Mouse (Mus musculus): Measurements from ENCODE around the gene Foxj1.

The Foxj1 gene

DNA sequence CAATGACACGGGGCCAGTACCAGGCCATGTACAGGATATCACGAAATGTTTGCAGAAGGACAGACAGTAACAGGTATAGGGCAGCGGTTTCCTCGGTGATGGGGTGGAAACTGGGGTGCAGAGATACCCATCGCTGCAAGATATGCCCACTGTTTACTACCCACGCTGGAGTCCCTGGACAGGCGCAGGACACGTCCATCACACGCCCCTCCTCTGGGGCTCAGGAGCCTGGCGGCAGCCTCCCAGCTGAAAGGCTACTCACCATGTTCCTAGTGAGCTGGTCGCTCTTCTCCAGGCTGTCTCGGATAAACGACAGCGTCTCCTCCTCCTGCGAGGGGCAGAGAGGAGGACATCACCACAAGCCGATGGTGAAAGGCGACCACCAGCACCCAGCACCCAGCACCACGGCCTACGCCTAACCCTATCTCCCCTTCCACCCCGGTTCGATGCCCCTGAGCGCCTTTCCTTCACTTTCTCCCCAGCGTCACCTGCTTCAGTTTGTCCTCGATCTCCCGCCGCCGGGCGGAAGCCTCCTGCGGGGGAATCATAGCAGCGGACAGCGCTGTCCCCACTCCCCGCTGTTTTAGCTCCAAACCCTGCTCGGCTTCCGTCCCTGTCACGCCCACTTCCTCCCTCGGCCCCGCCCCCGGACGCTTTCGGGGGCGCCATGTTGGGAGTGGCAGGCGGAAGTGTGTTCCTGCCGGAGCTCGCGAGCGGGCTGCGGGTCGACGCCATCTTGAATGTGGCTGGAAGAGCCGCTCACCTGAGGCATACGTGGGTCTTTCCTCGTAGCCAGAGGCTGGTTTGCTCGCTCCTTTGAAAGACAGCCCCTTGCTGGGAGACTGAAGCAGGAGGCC lies 28.8 kb downstream of the Foxj1 start:
- DNase-seq (ENCODE audit: low spot score in 2 of 2), result peak; percentile 67 to 87

DNA sequence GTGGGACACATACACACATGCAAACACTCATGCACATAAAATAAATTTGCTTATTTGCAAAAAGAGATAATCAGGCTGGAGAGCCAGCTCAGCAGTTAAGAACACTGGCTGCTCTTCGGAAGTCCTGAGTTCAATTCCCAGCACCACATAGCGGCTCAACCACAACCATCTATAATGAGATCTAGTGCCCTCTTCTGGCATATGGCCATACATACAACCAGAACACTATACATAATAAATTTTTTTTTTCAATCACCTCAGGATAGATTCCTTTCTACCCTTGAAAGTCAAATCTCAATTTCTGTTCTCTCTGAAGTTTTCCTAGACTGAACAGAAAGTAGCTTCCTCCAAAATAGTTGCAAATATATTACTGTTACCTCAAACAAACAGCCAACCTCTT lies 29.8 kb downstream of the Foxj1 start:
- no peak for DNase-seq (ENCODE audit: low spot score in 2 of 2)

DNA sequence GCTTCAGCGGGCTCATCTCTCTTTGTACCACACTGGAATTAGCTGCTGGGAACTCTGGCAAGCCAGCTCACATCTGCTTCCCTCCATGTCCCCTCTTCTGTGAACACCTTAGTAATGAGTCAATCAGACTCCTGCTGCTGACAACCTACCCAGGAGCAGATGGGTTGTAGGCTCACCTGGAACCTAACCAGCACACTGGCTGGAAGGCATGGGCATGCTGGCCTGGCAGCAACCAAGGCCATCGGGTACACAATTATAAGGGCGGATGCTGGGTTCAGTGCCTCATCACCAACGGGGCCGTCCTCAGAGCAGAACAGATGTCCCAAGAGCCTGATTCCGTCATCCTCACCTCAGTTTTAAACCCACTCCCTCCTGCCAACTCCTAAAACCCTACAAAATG lies 36.6 kb downstream of the Foxj1 start:
- no peak for DNase-seq (ENCODE audit: low spot score in 2 of 2)

DNA sequence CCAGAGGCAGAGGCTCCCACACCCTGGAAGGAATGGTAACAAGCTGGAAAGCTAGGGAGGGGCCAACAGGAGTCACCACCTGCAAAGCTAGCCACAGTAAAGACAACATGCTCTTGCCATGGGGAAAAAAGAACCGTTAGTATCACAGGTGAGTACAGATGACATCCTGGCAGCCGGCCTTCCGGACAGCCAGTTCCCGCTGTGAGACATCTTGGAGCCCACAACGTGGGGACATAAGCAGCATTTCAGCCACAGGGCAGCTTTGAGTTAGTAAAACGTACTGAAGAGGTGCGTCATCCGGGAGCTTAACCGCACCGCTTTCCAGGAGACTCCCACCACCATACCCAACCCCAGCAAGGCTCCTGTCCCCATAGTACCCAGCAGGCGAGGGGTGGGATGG lies 37.0 kb downstream of the Foxj1 start:
- DNase-seq (ENCODE audit: low spot score in 2 of 2), result no peak

DNA sequence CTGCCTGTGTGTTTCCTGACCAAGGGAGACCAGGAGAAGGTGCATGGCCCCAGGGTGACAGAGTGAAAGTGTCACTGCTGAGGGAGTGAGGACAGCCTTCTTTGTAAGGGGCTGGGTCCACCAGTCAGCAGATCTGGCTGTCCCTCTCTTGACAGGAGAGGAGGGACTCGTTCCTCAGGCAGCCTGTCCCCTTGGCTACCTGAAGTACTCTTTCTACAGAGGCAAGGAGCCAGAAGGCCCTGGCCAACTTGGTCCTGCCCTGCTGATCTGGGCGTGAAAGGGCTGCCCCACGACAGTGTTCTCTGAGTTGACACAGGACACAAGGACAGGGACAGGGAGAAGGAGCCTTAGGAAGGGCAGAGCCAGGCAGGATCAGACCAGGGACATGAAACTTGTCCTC lies 38.2 kb downstream of the Foxj1 start:
- DNase-seq (ENCODE audit: low spot score in 2 of 2), result no peak

DNA sequence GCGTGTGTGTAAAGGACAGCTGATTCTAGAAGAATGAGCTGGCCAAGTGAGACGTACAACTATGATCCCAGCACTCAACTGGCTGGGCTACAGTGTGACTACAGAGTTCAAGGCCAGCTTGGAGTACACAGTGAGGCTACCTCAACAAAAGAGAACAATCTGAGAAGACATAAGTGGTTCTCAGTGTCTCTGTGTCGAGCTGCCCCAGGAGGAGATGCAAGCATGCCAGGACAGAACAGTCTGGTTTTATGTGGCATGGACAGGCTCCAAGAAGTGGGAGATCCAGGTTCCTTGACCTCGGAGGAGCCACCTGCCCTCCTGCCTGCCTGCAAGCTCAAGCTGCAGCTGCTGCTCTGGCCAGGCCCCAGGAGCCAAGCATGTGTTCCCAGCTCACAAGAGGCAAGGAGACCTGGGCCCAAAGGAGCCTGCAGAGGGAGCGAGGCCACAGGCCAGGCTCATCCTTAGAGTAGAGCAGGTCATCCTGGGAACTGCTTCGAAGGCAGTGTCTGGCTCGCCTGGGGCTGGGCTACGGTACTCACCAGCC lies 38.9 kb downstream of the Foxj1 start:
- DNase-seq (ENCODE audit: low spot score in 2 of 2), result no peak

DNA sequence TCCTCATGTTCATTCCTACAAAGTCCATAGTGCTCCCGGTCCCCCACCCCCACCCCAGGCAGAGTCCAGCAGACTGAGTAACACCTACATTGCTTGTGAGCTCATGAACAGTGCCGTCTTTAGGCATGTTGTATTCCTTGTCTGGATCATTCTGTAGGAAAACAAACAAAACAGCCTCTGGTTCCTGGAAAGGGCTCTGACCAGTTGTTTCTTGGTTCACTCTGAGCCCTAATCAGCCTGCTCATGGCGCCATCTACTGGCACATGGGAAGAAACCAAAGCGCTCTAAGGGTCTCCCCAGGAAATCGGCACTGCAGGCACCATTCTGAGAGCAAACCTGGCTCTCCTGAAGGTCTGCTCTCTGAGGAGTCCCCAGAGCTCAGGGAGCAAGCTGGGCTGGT lies 40.9 kb downstream of the Foxj1 start:
- peak in 1 of 2 experiments; percentile 35 for DNase-seq (ENCODE audit: low spot score in 2 of 2)

DNA sequence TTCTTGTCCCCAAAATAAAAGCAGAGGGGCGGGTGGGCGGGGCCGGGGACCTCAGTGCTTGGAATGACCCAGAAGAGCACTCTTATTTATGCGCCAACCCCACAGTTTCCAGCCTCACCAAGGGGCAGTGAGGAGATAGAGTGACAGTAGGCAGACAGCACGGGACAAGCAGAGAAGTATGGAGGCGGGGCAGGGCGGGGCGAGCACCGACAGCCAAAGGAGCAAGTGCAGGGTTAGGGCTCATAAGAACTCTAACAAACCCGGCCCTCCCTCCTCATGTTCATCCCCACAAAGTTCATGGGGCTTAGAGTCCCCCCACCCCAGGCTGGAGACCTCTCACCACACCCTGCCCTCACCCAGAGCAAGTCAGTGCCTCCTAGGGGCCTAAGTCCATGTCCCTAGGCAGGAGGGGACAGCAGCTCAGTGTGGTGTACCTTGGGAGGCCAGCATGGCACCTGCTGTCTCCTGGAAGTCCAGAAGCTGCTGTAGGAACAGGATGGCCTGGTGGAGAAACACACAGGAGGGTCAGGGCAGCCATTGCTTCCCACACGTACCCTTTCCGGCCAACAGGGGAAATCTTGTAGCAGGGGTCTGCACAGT lies 41.6 kb downstream of the Foxj1 start:
- DNase-seq (ENCODE audit: low spot score in 2 of 2), result no peak

DNA sequence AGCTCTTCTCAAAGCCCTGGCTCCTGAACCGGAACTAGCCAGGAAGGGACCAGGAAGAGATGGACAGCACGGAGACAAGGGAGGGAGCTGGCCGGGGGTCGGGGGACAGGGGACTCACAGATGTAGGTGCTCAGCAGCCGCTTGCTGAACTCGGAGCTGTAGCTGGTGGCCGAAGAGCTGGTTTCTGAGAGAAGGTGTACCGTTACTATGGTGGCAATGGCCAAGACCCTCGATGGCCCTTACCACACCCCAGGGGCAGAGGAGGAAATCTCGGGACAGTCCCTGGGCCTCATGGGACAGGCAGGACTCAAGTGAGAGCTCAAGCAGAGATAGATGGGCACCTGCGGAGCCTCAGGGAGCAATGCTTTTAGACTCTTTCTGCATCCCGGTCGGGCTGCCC lies 42.8 kb downstream of the Foxj1 start:
- no peak for DNase-seq (ENCODE audit: low spot score in 2 of 2)

DNA sequence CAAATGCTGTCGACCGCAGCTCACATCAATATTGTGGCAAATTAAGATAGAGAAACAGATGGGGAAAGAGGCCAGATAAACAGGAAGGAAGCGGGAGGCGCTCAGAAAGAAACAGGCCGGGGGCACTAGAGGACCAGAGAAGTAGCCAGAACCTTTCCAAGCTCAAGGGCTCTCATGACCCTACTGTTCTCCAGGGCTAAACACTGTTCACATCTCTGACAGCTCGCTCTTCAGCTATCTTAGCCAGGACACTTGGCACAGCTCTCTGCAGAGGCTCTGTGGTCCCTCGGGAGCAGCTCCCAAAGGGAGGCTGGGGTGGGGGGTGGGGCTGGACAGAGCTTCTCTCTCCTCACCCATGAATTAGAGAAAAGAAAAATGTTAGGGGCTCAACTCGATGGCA lies 44.6 kb downstream of the Foxj1 start:
- no peak for DNase-seq (ENCODE audit: low spot score in 2 of 2)

DNA sequence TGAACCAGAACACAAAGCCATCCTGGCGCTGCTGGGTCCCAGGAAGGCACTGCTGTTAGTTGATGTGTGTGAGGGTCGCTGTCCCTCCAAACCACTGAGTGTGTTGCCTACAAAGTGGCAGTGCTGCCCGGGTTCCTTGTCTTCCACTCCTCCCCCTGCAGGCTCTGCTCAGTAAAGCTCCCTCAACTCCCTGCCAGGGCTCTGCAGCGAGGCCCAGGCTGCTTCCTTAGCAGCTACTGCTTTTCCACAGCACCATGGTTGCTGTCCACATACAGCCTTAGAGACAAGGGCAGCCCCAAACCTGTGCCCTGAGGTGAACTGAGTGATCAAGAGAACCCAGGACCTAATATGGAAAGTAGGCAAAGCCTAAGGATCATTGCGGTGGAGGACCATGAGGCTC lies 47.8 kb downstream of the Foxj1 start:
- DNase-seq (ENCODE audit: low spot score in 2 of 2), result no peak

DNA sequence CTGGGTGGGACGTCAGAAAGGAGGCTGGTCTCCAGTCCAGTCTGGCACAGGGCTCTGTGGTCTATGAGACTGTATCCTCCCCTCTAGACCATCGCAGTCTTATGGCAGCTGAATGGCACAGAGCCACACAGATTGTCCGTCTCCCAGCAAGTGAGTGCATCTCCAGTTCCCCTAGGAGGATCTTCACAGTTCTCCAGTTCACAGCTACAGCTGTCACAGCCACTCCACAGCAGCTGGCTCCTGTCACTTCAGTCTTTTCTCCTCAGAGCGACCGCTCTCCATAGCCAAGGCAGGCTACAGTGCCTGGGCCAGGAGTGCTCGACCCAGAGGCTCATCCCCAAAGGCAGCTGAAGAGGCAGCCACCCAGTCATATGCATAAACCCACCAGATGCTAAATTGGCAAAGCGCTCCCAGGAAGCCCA lies 49.4 kb downstream of the Foxj1 start:
- no peak for DNase-seq (ENCODE audit: low spot score in 2 of 2)

DNA sequence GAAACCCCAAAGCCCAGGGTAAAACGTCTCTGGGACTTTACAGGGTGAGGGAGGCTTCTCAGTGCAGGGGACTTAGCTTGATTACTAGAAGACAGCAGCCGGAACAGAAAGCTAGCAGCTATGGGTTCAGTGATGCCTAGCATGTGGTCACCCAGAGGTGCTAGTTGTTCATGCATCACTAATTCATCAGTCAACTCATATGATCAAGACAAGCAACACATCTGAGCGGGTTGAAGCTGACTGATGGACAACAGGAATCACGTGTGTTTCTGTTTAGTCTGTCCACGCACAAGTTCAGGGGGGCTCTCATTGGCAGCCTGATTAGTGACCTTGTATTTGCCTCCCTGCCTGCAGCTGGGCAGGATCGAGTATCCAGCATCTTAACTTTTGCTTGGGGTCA lies 51.2 kb downstream of the Foxj1 start:
- DNase-seq (ENCODE audit: low spot score in 2 of 2), result no peak

DNA sequence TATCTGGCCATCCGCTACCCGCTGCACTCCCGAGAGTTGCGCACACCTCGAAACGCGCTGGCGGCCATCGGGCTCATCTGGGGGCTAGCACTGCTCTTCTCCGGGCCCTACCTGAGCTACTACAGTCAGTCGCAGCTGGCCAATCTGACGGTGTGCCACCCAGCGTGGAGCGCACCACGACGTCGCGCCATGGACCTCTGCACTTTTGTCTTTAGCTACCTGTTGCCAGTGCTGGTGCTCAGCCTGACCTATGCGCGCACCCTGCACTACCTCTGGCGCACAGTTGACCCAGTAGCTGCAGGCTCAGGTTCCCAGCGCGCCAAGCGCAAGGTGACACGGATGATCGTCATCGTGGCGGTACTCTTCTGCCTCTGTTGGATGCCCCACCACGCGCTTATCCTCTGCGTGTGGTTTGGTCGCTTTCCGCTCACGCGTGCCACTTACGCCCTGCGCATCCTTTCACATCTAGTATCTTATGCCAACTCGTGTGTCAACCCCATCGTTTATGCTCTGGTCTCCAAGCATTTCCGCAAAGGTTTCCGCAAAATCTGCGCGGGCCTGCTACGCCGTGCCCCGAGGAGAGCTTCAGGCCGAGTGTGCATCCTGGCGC lies 52.2 kb downstream of the Foxj1 start:
- DNase-seq (ENCODE audit: low spot score in 2 of 2), result no peak

DNA sequence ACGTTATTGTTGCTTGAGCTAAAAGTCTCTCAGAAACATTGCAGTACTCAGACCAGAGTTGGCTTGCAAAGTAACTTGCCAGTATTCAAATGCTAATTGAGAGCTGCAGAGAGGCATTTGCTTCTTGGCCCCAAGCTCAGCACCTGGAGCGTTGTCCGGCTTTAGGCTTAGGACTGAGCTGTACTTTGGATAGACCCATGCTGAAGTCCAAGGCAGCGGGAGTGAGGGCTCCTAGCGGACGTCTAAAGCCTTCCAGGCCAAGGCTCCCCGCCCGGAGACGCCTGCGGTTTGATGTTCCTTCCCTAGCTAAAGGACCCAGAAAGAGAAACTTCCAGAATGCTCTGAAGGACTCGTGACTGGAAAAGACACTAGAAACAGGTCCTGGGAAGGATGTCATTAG lies 53.1 kb downstream of the Foxj1 start:
- no peak for DNase-seq (ENCODE audit: low spot score in 2 of 2)

DNA sequence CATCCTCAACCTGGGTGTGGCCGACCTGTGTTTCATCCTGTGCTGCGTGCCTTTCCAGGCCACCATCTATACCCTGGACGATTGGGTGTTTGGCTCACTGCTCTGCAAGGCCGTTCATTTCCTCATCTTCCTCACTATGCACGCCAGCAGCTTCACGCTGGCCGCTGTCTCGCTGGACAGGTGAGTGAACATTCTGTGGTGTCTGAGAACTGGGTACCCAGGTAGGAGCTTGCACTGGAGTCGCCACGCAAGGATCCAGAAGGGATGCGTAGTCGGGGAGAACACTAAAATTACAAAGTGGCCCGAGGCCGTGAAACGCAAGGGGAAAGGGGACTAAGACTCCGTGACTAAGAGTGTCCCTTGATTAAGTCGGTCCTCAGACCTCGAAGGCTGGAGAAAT lies 53.5 kb downstream of the Foxj1 start:
- no peak for DNase-seq (ENCODE audit: low spot score in 2 of 2)

DNA sequence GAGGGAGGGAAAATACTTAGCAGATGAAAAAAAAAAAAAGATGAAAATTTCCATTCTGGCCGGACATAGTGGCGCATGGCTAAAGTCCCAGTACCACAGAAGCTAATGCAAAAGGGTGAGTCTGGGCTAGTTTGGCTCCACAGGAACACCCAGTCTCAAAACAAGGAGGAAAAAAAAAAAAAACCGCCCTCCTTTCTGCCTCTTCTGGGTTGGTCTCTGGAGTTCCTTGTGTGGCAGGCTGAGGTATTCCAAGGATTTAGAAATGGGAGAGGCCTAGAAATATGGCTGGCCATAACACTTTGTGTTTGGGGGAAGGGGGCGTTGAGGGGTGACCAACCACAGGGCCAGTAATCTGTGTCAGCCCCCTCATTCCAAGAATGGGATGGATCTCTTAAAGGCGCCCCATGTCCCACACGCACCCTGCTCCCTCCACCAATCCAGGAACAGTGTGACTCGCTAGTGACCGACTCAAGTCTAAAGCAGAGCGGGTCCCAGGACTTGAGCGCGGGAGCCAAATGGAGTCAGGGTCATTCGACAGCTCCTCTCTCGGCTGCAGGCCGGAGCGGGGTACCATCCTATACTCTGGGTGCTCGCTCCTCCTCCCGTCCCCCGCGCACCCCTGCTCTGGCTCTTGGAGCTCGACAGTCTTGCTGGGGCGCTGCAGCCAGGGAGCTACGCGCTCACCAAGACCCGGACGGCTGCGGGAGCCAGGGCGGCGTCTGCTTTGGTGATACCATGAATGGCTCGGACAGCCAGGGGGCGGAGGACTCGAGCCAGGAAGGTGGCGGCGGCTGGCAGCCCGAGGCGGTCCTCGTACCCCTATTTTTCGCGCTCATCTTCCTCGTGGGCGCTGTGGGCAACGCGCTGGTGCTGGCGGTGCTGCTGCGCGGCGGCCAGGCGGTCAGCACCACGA lies 54.2 kb downstream of the Foxj1 start, which contains the start of gene Galr2:
TSS of gene Galr2 (plus strand) at position 189 of the 913 bp plus-strand sequence.
- no peak for DNase-seq (ENCODE audit: low spot score in 2 of 2)

Data from frontal cortex, postnatal 25 days (tissue).